Mouse (Mus musculus) heart, adult 11 months (tissue): ENCODE measurements around the gene Scd4.

ENCODE experiments used
- DNase-seq: peaks from one replicate; pipeline ENCODE4 v3.0.0; 2022

The Scd4 gene

GRCm38 (mm10) chr19:44382682-44383321 lies 49.9 kb downstream of the Scd4 start:
- no peak for DNase-seq

- no peak for DNase-seq
Measured at GRCm38 (mm10) chr19:44385887-44386498, 53.1 kb downstream of the Scd4 start.

- no peak for DNase-seq
Measured at GRCm38 (mm10) chr19:44387089-44387671, 54.3 kb downstream of the Scd4 start.

- DNase-seq, result no peak
Measured at GRCm38 (mm10) chr19:44387746-44388474, 55.0 kb downstream of the Scd4 start.

- DNase-seq, result peak; percentile 100
Measured at GRCm38 (mm10) chr19:44388475-44389428, 55.9 kb downstream of the Scd4 start.

GRCm38 (mm10) chr19:44389507-44389906 lies 56.6 kb downstream of the Scd4 start:
- DNase-seq, result peak; percentile 92

- DNase-seq, result no peak
Measured at GRCm38 (mm10) chr19:44391856-44392255, 59.0 kb downstream of the Scd4 start.

GRCm38 (mm10) chr19:44392339-44393009 lies 59.6 kb downstream of the Scd4 start:
- DNase-seq, result no peak

- peak; percentile 96 for DNase-seq
Measured at GRCm38 (mm10) chr19:44393962-44394422, 61.1 kb downstream of the Scd4 start.

- DNase-seq, result no peak
Measured at GRCm38 (mm10) chr19:44394972-44395371, 62.1 kb downstream of the Scd4 start.
